Mouse (Mus musculus) spleen, adult 2 months (tissue): ENCODE results near the gene Gpr68.

ENCODE experiments used
- CTCF ChIP-seq: fragments of 200-500 bp; IDR thresholded peaks from 2 replicates; pipeline ENCODE4 v1.5.1; 2011; ENCODE audit warnings: mild to moderate bottlenecking, inconsistent platforms; ENCODE audit not compliant: insufficient read depth, insufficient read length, insufficient replicate concordance; ENCODE audit errors: extremely low read depth
- POLR2A ChIP-seq: fragments of 200-500 bp; IDR thresholded peaks from 2 replicates; pipeline ENCODE4 v1.6.1; 2011; ENCODE audit warnings: low read depth, low read length, inconsistent platforms

- TF ChIP-seq POLR2A, result no peak
- no peak for TF ChIP-seq CTCF
Observed at GRCm38 (mm10) chr12:100887801-100888258, 20.2 kb downstream of the Gpr68 start.
